In genomic region chr12:56386955-56387646, GRCm38 (mm10) we compare ENCODE assay signal across 23 mouse cellular contexts. TPM values are rescaled to one million over a fixed set of nuclear protein-coding genes. Genes with fewer than 3 reads are reported as not detected.
A peak's percentile ranks its signal among the peaks of the same experiment; 100 is the strongest.
DNase-seq lines count a peak whose midpoint lies in the region; ATAC-seq and TF ChIP-seq lines count a peak whose summit lies in the region.
"Had no signal": no experiment of that assay in that cellular context is flagged by ENCODE, and none has a peak within 500 bp of the region (broad histone marks: within the 10 kb centered on the region; RNA-seq: fewer than 3 reads in every experiment).

No protein-coding gene starts in this region.

- H3K4me3 ChIP-seq in forebrain, embryonic 10.5 days = no peak overlapping the region
- no peak overlapping the region for H3K4me3 ChIP-seq in forebrain, postnatal 0 days (ENCODE audit: low read depth, low read length)
- no peak overlapping the region for H3K4me3 ChIP-seq in midbrain, embryonic 12.5 days
- H3K4me3 ChIP-seq: embryonic facial prominence, embryonic 13.5 days; heart, embryonic 10.5 days; limb, embryonic 10.5 days; myocyte had no signal

- peaks cover 23% of the 10 kb centered on the region for H3K4me1 ChIP-seq in forebrain, embryonic 10.5 days
- no peaks in the 10 kb centered on the region for H3K4me1 ChIP-seq in forebrain, postnatal 0 days (ENCODE audit: insufficient read depth)
- peaks cover 15% of the 10 kb centered on the region for H3K4me1 ChIP-seq in midbrain, embryonic 12.5 days
- H3K4me1 ChIP-seq: embryonic facial prominence, embryonic 13.5 days; heart, embryonic 10.5 days; limb, embryonic 10.5 days had no signal

- 33% methylated on average over 6 of the region's 6 CpGs for WGBS in forebrain, embryonic 10.5 days
- WGBS in forebrain, postnatal 0 days = 17% methylated on average over 6 of the region's 6 CpGs
- WGBS in midbrain, embryonic 12.5 days = 27% methylated on average over 6 of the region's 6 CpGs

- H3K9me3 ChIP-seq in forebrain, embryonic 10.5 days = no peaks in the 10 kb centered on the region
- no peaks in the 10 kb centered on the region for H3K9me3 ChIP-seq in forebrain, postnatal 0 days (ENCODE audit: low read length)
- H3K9me3 ChIP-seq in midbrain, embryonic 12.5 days = no peaks in the 10 kb centered on the region
- H3K9me3 ChIP-seq: embryonic facial prominence, embryonic 13.5 days; G1E; heart, embryonic 10.5 days; limb, embryonic 10.5 days had no signal

- TF ChIP-seq CTCF in forebrain, postnatal 0 days (IDR thresholded peaks at IDR 0.05; ENCODE audit: low read depth) = no peak

- peak overlapping the region; percentile 51; the same call in 1 of the 2 replicates for H3K27ac ChIP-seq in forebrain, embryonic 10.5 days
- H3K27ac ChIP-seq in forebrain, postnatal 0 days (ENCODE audit: low read depth, low read length) = no peak overlapping the region
- peak overlapping the region; percentile 7; the same call in 1 of the 2 replicates for H3K27ac ChIP-seq in midbrain, embryonic 12.5 days (replicated peaks)
- H3K27ac ChIP-seq: embryonic facial prominence, embryonic 13.5 days; heart, embryonic 10.5 days; limb, embryonic 10.5 days had no signal

- ATAC-seq in forebrain, postnatal 0 days = peak; percentile 27; the same call in 1 of the 2 replicates
- peak; percentile 54; the same call in 1 of the 2 replicates for ATAC-seq in midbrain, embryonic 12.5 days (ENCODE audit: low FRiP score, low read depth)
- no peak for ATAC-seq in megakaryocyte-erythroid progenitor cell, adult 5-6 weeks (replicated peaks; ENCODE audit: low FRiP score, low TSS enrichment, poor library complexity, severe bottlenecking)

- no peak overlapping the region for H3K4me2 ChIP-seq in forebrain, postnatal 0 days (ENCODE audit: low read depth)
- H3K4me2 ChIP-seq in midbrain, embryonic 12.5 days (replicated peaks) = 0 out of 2 replicates have a peak overlapping the region, but pooled peaks have one; percentile 1
- H3K4me2 ChIP-seq: embryonic facial prominence, embryonic 13.5 days had no signal

- peaks cover 29% of the 10 kb centered on the region for H3K27me3 ChIP-seq in forebrain, embryonic 10.5 days (ENCODE audit: poor library complexity, severe bottlenecking)
- no peaks in the 10 kb centered on the region for H3K27me3 ChIP-seq in forebrain, postnatal 0 days (ENCODE audit: insufficient read depth, low read length)
- peaks cover 5% of the 10 kb centered on the region; the same call in 1 of the 2 replicates for H3K27me3 ChIP-seq in midbrain, embryonic 12.5 days
- H3K27me3 ChIP-seq: embryonic facial prominence, embryonic 13.5 days had no signal

- H3K9ac ChIP-seq in forebrain, postnatal 0 days = no peak overlapping the region
- no peak overlapping the region for H3K9ac ChIP-seq in midbrain, embryonic 12.5 days (replicated peaks)
- H3K9ac ChIP-seq: embryonic facial prominence, embryonic 13.5 days had no signal

- DNase-seq in embryo, embryonic 10 days (ENCODE audit: low spot score) = peak; percentile 9
- no peak for DNase-seq in embryo, embryonic 9.5 days (ENCODE audit: extremely low spot score)
- DNase-seq in forebrain, embryonic 10.5 days (ENCODE audit: extremely low spot score, low spot score) = no peak
- no peak for DNase-seq in forebrain, postnatal 0 days
- no peak for DNase-seq in T-cell, adult 2 months (ENCODE audit: low spot score)
- DNase-seq in urinary bladder, postnatal 25 days (ENCODE audit: low spot score) = no peak
- DNase-seq: adrenal gland, postnatal 14 days; cerebellum, adult 11 months; cerebellum, postnatal 25 days; gastrocnemius, postnatal 36 days; heart, postnatal 10 days; kidney, postnatal 4 days; lung, adult 18-20 months; lung, postnatal 14 days; retina, postnatal 1 day; thymus, adult 2 months had no signal

- H3K36me3 ChIP-seq in forebrain, embryonic 10.5 days (replicated peaks) = no peaks in the 10 kb centered on the region
- no peaks in the 10 kb centered on the region for H3K36me3 ChIP-seq in forebrain, postnatal 0 days (ENCODE audit: insufficient read depth)
- H3K36me3 ChIP-seq in midbrain, embryonic 12.5 days = no peaks in the 10 kb centered on the region
- H3K36me3 ChIP-seq: embryonic facial prominence, embryonic 13.5 days; G1E; heart, embryonic 10.5 days; limb, embryonic 10.5 days had no signal

RNA-seq across cellular contexts. Expression of gene Mbip, which starts 41.4 kb away (rescaled TPM):
- 64.1 and 65.7 TPM in 2 replicates for polyA plus RNA-seq in forebrain, embryonic 10.5 days (2016; fragmentation: Nextera tagmentation; extraction: Ambion mirVana)
- 38.9 and 40.1 TPM in 2 replicates for total RNA-seq in forebrain, postnatal 0 days (2014; rRNA removed)
- 25.1 and 30.7 TPM in 2 replicates for polyA plus RNA-seq in forebrain, postnatal 0 days (2015; fragmentation: Nextera tagmentation; extraction: Ambion mirVana)
- 47.6 and 49.3 TPM in 2 replicates for polyA plus RNA-seq in midbrain, embryonic 12.5 days (2016; fragmentation: Nextera tagmentation; extraction: Ambion mirVana)
- 20.2 and 27.0 TPM in 2 replicates for total RNA-seq in megakaryocyte-erythroid progenitor cell, adult 5-6 weeks (2014; fragmentation: Nextera tagmentation)
- 34.7 and 37.8 TPM in 2 replicates for total RNA-seq in megakaryocyte-erythroid progenitor cell, adult 5-6 weeks (2017)
